Mouse (Mus musculus) pancreas, adult 10 weeks (tissue): ENCODE measurements around the gene Sult2a2. TPM values are rescaled to one million over a fixed set of nuclear protein-coding genes. Genes with fewer than 3 reads are reported as not detected.

ENCODE experiments used
- polyA plus RNA-seq: library from polyadenylated mRNA; stranded (reverse); fragments of 350-450 nt; fragmentation: Illumina TruSeq; extraction: RNeasy Lipid Tissue Mini Kit (QIAGEN cat#74804); gene quantifications from one replicate; pipeline ENCODE4 v1.2.3, GENCODE M21; 2015; ENCODE audit warnings: low read depth, low replicate concordance; ENCODE audit not compliant: insufficient read depth

Gene Sult2a2
- not detected for polyA plus RNA-seq

DNA sequence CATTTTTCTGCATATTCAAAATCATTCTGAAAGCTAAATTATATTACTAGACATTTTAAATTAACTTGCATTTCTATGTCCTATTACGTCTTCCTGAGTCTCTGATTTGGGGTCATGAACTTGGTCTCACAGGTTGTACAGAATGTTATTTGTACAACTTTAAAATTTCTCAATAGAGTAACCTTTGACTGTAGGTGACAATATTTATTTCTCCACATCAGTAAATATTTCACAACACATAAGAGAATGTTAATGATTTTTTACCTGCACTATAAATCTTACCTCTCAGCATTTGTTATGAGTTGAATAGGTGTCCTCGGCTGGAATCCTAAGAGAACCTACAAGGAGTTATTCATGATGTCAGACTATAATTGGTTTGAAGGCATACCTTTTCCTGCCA, at the start of gene Sult2a2:
Gene Sult2a2 (plus strand): TSS at position 301 of the 400 bp plus-strand sequence.

Other genes with a start within 250 kb of the Sult2a2 start
- gene Bsph2, start 162.4 kb upstream of the Sult2a2 start, polyA plus RNA-seq, result not detected
- gene Sult2a5, start 109.5 kb upstream of the Sult2a2 start, polyA plus RNA-seq, result not detected
- not detected for gene Sult2a1, start 103.9 kb downstream of the Sult2a2 start, polyA plus RNA-seq